Mouse (Mus musculus) E14TG2a.4 (cell line): ENCODE data around the gene Zfr2.

Experiments
- H3K27me3 ChIP-seq: 2 replicates; pipeline ENCODE4 v1.6.1; 2014; ENCODE audit warnings: low read length, control low read depth; ENCODE audit not compliant: insufficient read depth
- H3K36me3 ChIP-seq: 2 replicates; pipeline ENCODE4 v1.6.1; 2014; ENCODE audit warnings: low read length, control low read depth; ENCODE audit not compliant: insufficient read depth
- H3K4me1 ChIP-seq: replicated peaks from 2 replicates; pipeline ENCODE4 v1.6.1; 2014; ENCODE audit warnings: low read depth, low read length, control low read depth
- H3K4me3 ChIP-seq: replicated peaks from 2 replicates; pipeline ENCODE4 v1.5.1; 2014; ENCODE audit warnings: mild to moderate bottlenecking, low read length
- H3K9me3 ChIP-seq: 2 replicates; pipeline ENCODE4 v1.6.1; 2014; ENCODE audit warnings: low read length, control low read depth
- CTCF ChIP-seq: conservative IDR thresholded peaks from 2 replicates; pipeline ENCODE4 v1.5.1; 2014; ENCODE audit warnings: low read length
- NANOG ChIP-seq: IDR thresholded peaks from 2 replicates; pipeline ENCODE4 v1.6.1; 2014; ENCODE audit warnings: borderline replicate concordance, low read length, mixed read lengths
- POU5F1 ChIP-seq: IDR thresholded peaks from 2 replicates; pipeline ENCODE4 v1.6.1; 2014; ENCODE audit warnings: low read length, borderline replicate concordance

The Zfr2 gene

GRCm38 (mm10) chr10:81291511-81292104, 58.7 kb downstream of the Zfr2 start, which contains the start of gene Tjp3:
TSS of gene Tjp3 (minus strand) at chr10:81291581.
- no peak for TF ChIP-seq POU5F1
- TF ChIP-seq CTCF: no peak
- no peak for TF ChIP-seq NANOG
- Histone ChIP-seq H3K4me1 (peaks cover 90% of the 10 kb centered on the region), H3K27me3 (peaks cover 14% of the 10 kb centered on the region), H3K36me3 (peaks cover 27% of the 10 kb centered on the region), H3K4me3 (peak within 1 kb of the TSS; percentile 75), H3K9me3 (no peaks in the 10 kb centered on the region)

- Histone ChIP-seq H3K36me3 (peaks cover 30% of the 10 kb centered on the region), H3K4me3 (peak within 1 kb of the TSS; percentile 95), H3K27me3 (peaks cover 14% of the 10 kb centered on the region), H3K9me3 (no peaks in the 10 kb centered on the region), H3K4me1 (peaks cover 90% of the 10 kb centered on the region)
- TF ChIP-seq POU5F1 (no peak), NANOG (no peak), CTCF (peak; percentile 69)
Measured at GRCm38 (mm10) chr10:81292554-81293333, 59.8 kb downstream of the Zfr2 start, which contains the start of gene Pip5k1c. TSS of gene Pip5k1c (plus strand) at chr10:81292963.

GRCm38 (mm10) chr10:81293334-81294030, 60.5 kb downstream of the Zfr2 start:
- peaks cover 34% of the 10 kb centered on the region for H3K36me3 ChIP-seq
- no peak for TF ChIP-seq POU5F1
- TF ChIP-seq CTCF: no peak
- no peak for TF ChIP-seq NANOG
- peaks cover 14% of the 10 kb centered on the region for H3K27me3 ChIP-seq
- peak overlapping the region; percentile 95 for H3K4me3 ChIP-seq
- peaks cover 90% of the 10 kb centered on the region for H3K4me1 ChIP-seq
- H3K9me3 ChIP-seq: no peaks in the 10 kb centered on the region

- H3K4me3 ChIP-seq: peak overlapping the region; percentile 95
- no peaks in the 10 kb centered on the region for H3K9me3 ChIP-seq
- peaks cover 14% of the 10 kb centered on the region for H3K27me3 ChIP-seq
- peaks cover 90% of the 10 kb centered on the region for H3K4me1 ChIP-seq
- peaks cover 43% of the 10 kb centered on the region for H3K36me3 ChIP-seq
- TF ChIP-seq CTCF (no peak), POU5F1 (no peak), NANOG (no peak)
Measured at GRCm38 (mm10) chr10:81294442-81294841, 61.5 kb downstream of the Zfr2 start.

GRCm38 (mm10) chr10:81295185-81295584, 62.2 kb downstream of the Zfr2 start:
- Histone ChIP-seq H3K4me1 (peaks cover 90% of the 10 kb centered on the region), H3K27me3 (peaks cover 9% of the 10 kb centered on the region), H3K36me3 (peaks cover 48% of the 10 kb centered on the region), H3K9me3 (no peaks in the 10 kb centered on the region), H3K4me3 (no peak overlapping the region)
- TF ChIP-seq POU5F1: no peak
- no peak for TF ChIP-seq CTCF
- no peak for TF ChIP-seq NANOG

- Histone ChIP-seq H3K4me1 (peaks cover 90% of the 10 kb centered on the region), H3K27me3 (no peaks in the 10 kb centered on the region), H3K36me3 (peaks cover 60% of the 10 kb centered on the region), H3K9me3 (no peaks in the 10 kb centered on the region), H3K4me3 (peak overlapping the region; percentile 58)
- TF ChIP-seq CTCF (no peak), NANOG (no peak), POU5F1 (no peak)
Measured at GRCm38 (mm10) chr10:81297246-81297645, 64.3 kb downstream of the Zfr2 start.

GRCm38 (mm10) chr10:81297845-81298244, 64.9 kb downstream of the Zfr2 start:
- H3K27me3 ChIP-seq: no peaks in the 10 kb centered on the region
- peak overlapping the region; percentile 58 for H3K4me3 ChIP-seq
- H3K36me3 ChIP-seq: peaks cover 65% of the 10 kb centered on the region
- no peak for TF ChIP-seq NANOG
- TF ChIP-seq POU5F1: no peak
- no peak for TF ChIP-seq CTCF
- H3K9me3 ChIP-seq: no peaks in the 10 kb centered on the region
- peaks cover 94% of the 10 kb centered on the region for H3K4me1 ChIP-seq

- H3K36me3 ChIP-seq: peaks cover 72% of the 10 kb centered on the region
- H3K4me1 ChIP-seq: peaks cover 99% of the 10 kb centered on the region
- 0 out of 2 replicates have a peak overlapping the region, but pooled peaks have one; percentile 58 for H3K4me3 ChIP-seq
- TF ChIP-seq POU5F1 (no peak), NANOG (no peak), CTCF (no peak)
- no peaks in the 10 kb centered on the region for H3K9me3 ChIP-seq
- no peaks in the 10 kb centered on the region for H3K27me3 ChIP-seq
Measured at GRCm38 (mm10) chr10:81298369-81299100, 65.6 kb downstream of the Zfr2 start.
